Mouse (Mus musculus): ENCODE results near the gene Tcf15. TPM values are rescaled to one million over a fixed set of nuclear protein-coding genes. Genes with fewer than 3 reads are reported as not detected.

The Tcf15 gene
- polyA plus RNA-seq, 1 experiment from 2014 or later: 13.1 TPM

DNA sequence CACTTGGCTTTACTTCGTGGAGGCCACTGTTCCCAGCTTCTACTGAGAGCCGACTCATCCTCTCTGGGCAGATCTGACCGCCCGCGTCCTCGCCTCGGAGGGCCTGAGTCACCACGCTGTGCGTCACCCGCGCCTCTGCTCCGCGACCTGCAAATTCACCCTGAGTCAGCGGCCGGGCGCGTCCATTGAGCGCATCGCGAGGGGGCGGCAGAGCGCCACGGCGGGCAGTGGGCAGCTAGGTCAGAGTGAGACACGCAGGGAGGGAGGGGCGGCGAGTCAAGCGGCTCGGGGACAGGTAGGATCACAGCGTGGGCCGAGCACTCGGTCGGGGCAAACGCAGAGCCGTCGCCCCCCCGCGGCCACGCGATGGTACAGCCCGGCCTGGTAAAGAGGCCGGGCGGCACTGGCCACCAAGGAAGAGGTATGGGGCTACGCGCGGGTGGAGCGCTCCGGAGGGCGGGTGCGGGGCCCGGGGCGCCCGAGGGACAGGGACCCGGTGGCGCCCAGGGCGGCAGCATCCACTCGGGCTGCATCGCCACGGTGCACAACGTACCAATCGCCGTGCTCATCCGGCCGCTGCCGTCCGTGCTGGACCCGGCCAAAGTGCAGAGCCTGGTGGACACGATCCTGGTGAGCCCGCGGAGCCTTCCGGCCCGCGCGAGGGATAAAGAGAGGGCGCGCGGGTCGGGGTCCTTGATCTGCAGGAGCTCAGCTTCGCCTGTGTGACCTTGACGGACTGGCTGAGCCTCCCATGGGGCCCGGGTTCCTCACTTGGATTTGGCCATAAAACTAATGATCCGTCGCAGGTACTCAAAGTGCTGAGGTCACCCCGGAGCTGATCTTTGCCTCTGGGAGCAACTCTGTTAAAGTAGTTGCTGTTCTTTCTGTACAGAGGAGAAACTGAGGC lies 37.8 kb upstream of the Tcf15 start, which contains the start of gene Srxn1:
Srxn1 (plus strand) TSS at position 199 of the 907 bp plus-strand sequence.
- Histone ChIP-seq H3K4me1 (replicated peaks; ENCODE audit: control insufficient read depth, insufficient read depth, low read length) (no peaks in the 10 kb centered on the region; the same call in 1 of the 2 replicates), H3K9ac (ENCODE audit: low read depth, low read length) (peak within 1 kb of the TSS; percentile 69), H3K9me3 (ENCODE audit: control insufficient read depth, low read length) (no peaks in the 10 kb centered on the region), H3K27me3 (ENCODE audit: control insufficient read depth, insufficient read depth, low read length) (no peaks in the 10 kb centered on the region), H3K4me3 (ENCODE audit: low read depth, low read length) (peak within 1 kb of the TSS; percentile 63), H3K27ac (ENCODE audit: low read depth, low read length) (peak within 1 kb of the TSS; percentile 79), H3K36me3 (ENCODE audit: control insufficient read depth, insufficient read depth, low read length) (no peaks in the 10 kb centered on the region), H3K4me2 (replicated peaks; ENCODE audit: low read depth, low read length) (peak within 1 kb of the TSS; percentile 64)
- DNase-seq (ENCODE audit: low spot score): peak; percentile 86
- ATAC-seq (ENCODE audit: low FRiP score): peak; percentile 89
- WGBS: 2% methylated on average over 75 of the region's 84 CpGs

- H3K9ac ChIP-seq (ENCODE audit: low read depth, low read length): no peak overlapping the region; the same call in 1 of the 2 replicates
- DNase-seq (ENCODE audit: low spot score) (no peak), ATAC-seq (ENCODE audit: low FRiP score) (no peak)
- H3K4me3 ChIP-seq (ENCODE audit: low read depth, low read length): peak overlapping the region; percentile 63
- no peak overlapping the region for H3K27ac ChIP-seq (ENCODE audit: low read depth, low read length)
- WGBS: 87% methylated on average over 3 of the region's 3 CpGs
- H3K4me2 ChIP-seq (replicated peaks; ENCODE audit: low read depth, low read length): peak overlapping the region; percentile 64
- H3K36me3 ChIP-seq (ENCODE audit: control insufficient read depth, insufficient read depth, low read length): no peaks in the 10 kb centered on the region
- no peaks in the 10 kb centered on the region for H3K27me3 ChIP-seq (ENCODE audit: control insufficient read depth, insufficient read depth, low read length)
- H3K4me1 ChIP-seq (replicated peaks; ENCODE audit: control insufficient read depth, insufficient read depth, low read length): no peaks in the 10 kb centered on the region; the same call in 1 of the 2 replicates
- no peaks in the 10 kb centered on the region for H3K9me3 ChIP-seq (ENCODE audit: control insufficient read depth, low read length)
Observed at GRCm38 (mm10) chr2:152106225-152106595, 37.2 kb upstream of the Tcf15 start.

DNA sequence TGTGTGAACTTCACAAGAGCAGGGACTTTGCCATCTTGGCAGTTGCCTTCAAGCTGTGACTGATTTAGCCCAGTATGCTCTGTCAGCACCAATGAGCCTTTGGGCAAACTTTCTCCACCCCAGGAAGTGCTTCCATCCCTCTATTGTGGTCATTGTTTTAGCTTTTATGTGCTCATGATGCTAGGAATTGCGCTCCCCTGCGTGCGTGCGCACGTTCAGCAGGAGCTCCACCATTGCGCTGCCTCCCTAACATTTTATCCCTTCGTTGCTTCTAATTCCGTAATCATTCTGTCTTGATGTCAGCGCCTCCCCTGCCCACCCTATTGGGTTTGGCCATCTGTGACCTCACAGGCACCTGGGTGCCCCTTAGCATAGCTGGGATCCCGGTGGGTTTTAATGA lies 36.8 kb upstream of the Tcf15 start:
- no peaks in the 10 kb centered on the region; the same call in 1 of the 2 replicates for H3K4me1 ChIP-seq (replicated peaks; ENCODE audit: control insufficient read depth, insufficient read depth, low read length)
- DNase-seq (ENCODE audit: low spot score): no peak
- no peak overlapping the region for H3K9ac ChIP-seq (ENCODE audit: low read depth, low read length)
- H3K4me2 ChIP-seq (replicated peaks; ENCODE audit: low read depth, low read length): no peak overlapping the region
- no peak for ATAC-seq (ENCODE audit: low FRiP score)
- H3K9me3 ChIP-seq (ENCODE audit: control insufficient read depth, low read length): no peaks in the 10 kb centered on the region
- no peaks in the 10 kb centered on the region for H3K36me3 ChIP-seq (ENCODE audit: control insufficient read depth, insufficient read depth, low read length)
- no peak overlapping the region for H3K27ac ChIP-seq (ENCODE audit: low read depth, low read length)
- WGBS: 90% methylated on average over 10 of the region's 10 CpGs
- H3K27me3 ChIP-seq (ENCODE audit: control insufficient read depth, insufficient read depth, low read length): no peaks in the 10 kb centered on the region
- H3K4me3 ChIP-seq (ENCODE audit: low read depth, low read length): no peak overlapping the region

DNA sequence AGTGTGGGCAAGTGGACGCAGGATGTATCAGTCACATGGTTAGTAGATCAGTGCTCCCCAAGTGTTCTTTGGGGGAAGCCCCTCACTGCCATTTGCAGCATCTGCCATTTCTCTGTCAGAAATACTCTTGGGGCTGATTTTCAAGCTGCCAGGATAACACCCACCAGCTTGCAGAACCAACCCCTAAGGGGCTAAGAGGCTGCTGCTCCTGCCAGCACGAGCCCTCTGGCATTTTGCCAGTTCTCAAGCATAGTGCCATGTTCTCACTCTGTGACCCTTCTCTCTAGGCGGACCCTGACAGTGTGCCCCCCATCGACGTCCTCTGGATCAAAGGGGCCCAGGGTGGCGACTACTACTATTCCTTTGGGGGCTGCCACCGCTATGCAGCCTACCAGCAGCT lies 34.7 kb upstream of the Tcf15 start:
- Histone ChIP-seq H3K9me3 (ENCODE audit: control insufficient read depth, low read length) (no peaks in the 10 kb centered on the region), H3K36me3 (ENCODE audit: control insufficient read depth, insufficient read depth, low read length) (no peaks in the 10 kb centered on the region), H3K27me3 (ENCODE audit: control insufficient read depth, insufficient read depth, low read length) (no peaks in the 10 kb centered on the region), H3K4me1 (replicated peaks; ENCODE audit: control insufficient read depth, insufficient read depth, low read length) (no peaks in the 10 kb centered on the region; the same call in 1 of the 2 replicates), H3K9ac (ENCODE audit: low read depth, low read length) (no peak overlapping the region), H3K4me3 (ENCODE audit: low read depth, low read length) (no peak overlapping the region), H3K27ac (ENCODE audit: low read depth, low read length) (no peak overlapping the region), H3K4me2 (replicated peaks; ENCODE audit: low read depth, low read length) (no peak overlapping the region)
- ATAC-seq (ENCODE audit: low FRiP score) (no peak), DNase-seq (ENCODE audit: low spot score) (no peak)
- WGBS: 77% methylated on average over 7 of the region's 7 CpGs

GRCm38 (mm10) chr2:152109386-152109785 lies 34.0 kb upstream of the Tcf15 start:
- no peak overlapping the region for H3K27ac ChIP-seq (ENCODE audit: low read depth, low read length)
- no peaks in the 10 kb centered on the region for H3K9me3 ChIP-seq (ENCODE audit: control insufficient read depth, low read length)
- DNase-seq (ENCODE audit: low spot score): no peak
- ATAC-seq (ENCODE audit: low FRiP score): no peak
- H3K4me2 ChIP-seq (replicated peaks; ENCODE audit: low read depth, low read length): no peak overlapping the region
- no peak overlapping the region for H3K9ac ChIP-seq (ENCODE audit: low read depth, low read length)
- WGBS: 91% methylated on average over 5 of the region's 5 CpGs
- no peak overlapping the region for H3K4me3 ChIP-seq (ENCODE audit: low read depth, low read length)
- H3K27me3 ChIP-seq (ENCODE audit: control insufficient read depth, insufficient read depth, low read length): no peaks in the 10 kb centered on the region
- H3K4me1 ChIP-seq (replicated peaks; ENCODE audit: control insufficient read depth, insufficient read depth, low read length): peaks cover 3% of the 10 kb centered on the region
- H3K36me3 ChIP-seq (ENCODE audit: control insufficient read depth, insufficient read depth, low read length): no peaks in the 10 kb centered on the region

- Histone ChIP-seq H3K36me3 (ENCODE audit: control insufficient read depth, insufficient read depth, low read length) (no peaks in the 10 kb centered on the region), H3K9me3 (ENCODE audit: control insufficient read depth, low read length) (no peaks in the 10 kb centered on the region), H3K4me1 (replicated peaks; ENCODE audit: control insufficient read depth, insufficient read depth, low read length) (peaks cover 11% of the 10 kb centered on the region), H3K27me3 (ENCODE audit: control insufficient read depth, insufficient read depth, low read length) (no peaks in the 10 kb centered on the region), H3K27ac (ENCODE audit: low read depth, low read length) (no peak overlapping the region), H3K4me2 (replicated peaks; ENCODE audit: low read depth, low read length) (no peak overlapping the region), H3K4me3 (ENCODE audit: low read depth, low read length) (no peak overlapping the region), H3K9ac (ENCODE audit: low read depth, low read length) (no peak overlapping the region)
- ATAC-seq (ENCODE audit: low FRiP score) (no peak), DNase-seq (ENCODE audit: low spot score) (no peak)
- WGBS: 59% methylated on average over 2 of the region's 2 CpGs
Observed at GRCm38 (mm10) chr2:152111311-152111710, 32.0 kb upstream of the Tcf15 start.

GRCm38 (mm10) chr2:152111920-152112319 lies 31.4 kb upstream of the Tcf15 start:
- H3K9me3 ChIP-seq (ENCODE audit: control insufficient read depth, low read length): no peaks in the 10 kb centered on the region
- no peak overlapping the region for H3K27ac ChIP-seq (ENCODE audit: low read depth, low read length)
- no peaks in the 10 kb centered on the region for H3K27me3 ChIP-seq (ENCODE audit: control insufficient read depth, insufficient read depth, low read length)
- peaks cover 11% of the 10 kb centered on the region for H3K4me1 ChIP-seq (replicated peaks; ENCODE audit: control insufficient read depth, insufficient read depth, low read length)
- H3K9ac ChIP-seq (ENCODE audit: low read depth, low read length): no peak overlapping the region
- H3K36me3 ChIP-seq (ENCODE audit: control insufficient read depth, insufficient read depth, low read length): no peaks in the 10 kb centered on the region
- WGBS: 8% methylated on average over 7 of the region's 7 CpGs
- no peak overlapping the region for H3K4me2 ChIP-seq (replicated peaks; ENCODE audit: low read depth, low read length)
- ATAC-seq (ENCODE audit: low FRiP score): peak; percentile 66
- H3K4me3 ChIP-seq (ENCODE audit: low read depth, low read length): no peak overlapping the region
- DNase-seq (ENCODE audit: low spot score): peak; percentile 97

- Histone ChIP-seq H3K9ac (ENCODE audit: low read depth, low read length) (no peak overlapping the region), H3K27ac (ENCODE audit: low read depth, low read length) (no peak overlapping the region), H3K4me2 (replicated peaks; ENCODE audit: low read depth, low read length) (no peak overlapping the region), H3K36me3 (ENCODE audit: control insufficient read depth, insufficient read depth, low read length) (no peaks in the 10 kb centered on the region), H3K27me3 (ENCODE audit: control insufficient read depth, insufficient read depth, low read length) (no peaks in the 10 kb centered on the region), H3K4me3 (ENCODE audit: low read depth, low read length) (no peak overlapping the region), H3K9me3 (ENCODE audit: control insufficient read depth, low read length) (no peaks in the 10 kb centered on the region), H3K4me1 (replicated peaks; ENCODE audit: control insufficient read depth, insufficient read depth, low read length) (peaks cover 11% of the 10 kb centered on the region)
- ATAC-seq (ENCODE audit: low FRiP score): no peak
- DNase-seq (ENCODE audit: low spot score): no peak
- WGBS: 83% methylated on average over 5 of the region's 5 CpGs
Observed at GRCm38 (mm10) chr2:152112490-152112889, 30.9 kb upstream of the Tcf15 start.

- Histone ChIP-seq H3K4me1 (replicated peaks; ENCODE audit: control insufficient read depth, insufficient read depth, low read length) (peaks cover 11% of the 10 kb centered on the region), H3K27me3 (ENCODE audit: control insufficient read depth, insufficient read depth, low read length) (no peaks in the 10 kb centered on the region), H3K4me2 (replicated peaks; ENCODE audit: low read depth, low read length) (no peak overlapping the region), H3K9me3 (ENCODE audit: control insufficient read depth, low read length) (no peaks in the 10 kb centered on the region), H3K9ac (ENCODE audit: low read depth, low read length) (no peak overlapping the region), H3K27ac (ENCODE audit: low read depth, low read length) (no peak overlapping the region), H3K4me3 (ENCODE audit: low read depth, low read length) (no peak overlapping the region), H3K36me3 (ENCODE audit: control insufficient read depth, insufficient read depth, low read length) (no peaks in the 10 kb centered on the region)
- no peak for ATAC-seq (ENCODE audit: low FRiP score)
- no peak for DNase-seq (ENCODE audit: low spot score)
- 64% methylated on average over 10 of the region's 10 CpGs for WGBS
Observed at GRCm38 (mm10) chr2:152112970-152113369, 30.4 kb upstream of the Tcf15 start.
